ENCODE assay signal across 25 mouse cellular contexts in the genomic region with DNA sequence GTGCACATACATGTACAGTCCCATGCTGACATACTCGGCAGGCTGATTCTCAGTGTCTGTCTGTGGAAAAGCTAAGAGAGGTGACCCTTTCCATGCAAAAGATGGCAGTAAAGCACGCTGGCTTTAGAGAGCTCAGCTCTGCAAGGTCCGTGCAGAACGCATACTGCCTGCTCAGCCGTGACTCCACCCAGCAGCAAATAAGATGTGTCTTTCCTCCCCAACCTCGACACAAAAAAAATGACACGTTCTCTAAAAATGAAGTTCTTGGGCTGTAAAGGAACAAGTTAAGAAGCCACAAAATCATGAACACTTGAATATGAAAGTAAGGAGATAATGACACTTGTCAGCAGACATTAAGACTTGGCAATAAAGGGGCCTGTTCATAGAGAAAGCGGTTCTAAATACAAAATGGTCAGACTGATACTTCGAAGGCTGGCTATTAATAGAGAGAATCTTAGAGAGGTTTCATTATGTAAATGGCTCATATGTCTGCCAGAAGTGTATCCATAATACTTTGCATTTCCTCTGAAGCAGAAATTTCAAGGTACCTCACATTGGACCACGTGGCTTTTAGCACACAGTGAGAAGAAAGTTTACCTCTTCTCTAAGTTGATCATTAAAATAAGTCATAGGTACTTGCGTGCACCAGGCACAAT.
"Had no signal": no experiment of that assay in that cellular context is flagged by ENCODE, and none has a peak within 500 bp of the region (broad histone marks: within the 10 kb centered on the region; RNA-seq: fewer than 3 reads in every experiment).

No protein-coding gene starts in this region.

- H3K4me2 ChIP-seq: embryonic facial prominence, embryonic 12.5 days; embryonic facial prominence, embryonic 13.5 days; embryonic facial prominence, embryonic 15.5 days; forebrain, embryonic 12.5 days; forebrain, embryonic 13.5 days; forebrain, embryonic 15.5 days had no signal

- H3K9me3 ChIP-seq: embryonic facial prominence, embryonic 12.5 days; embryonic facial prominence, embryonic 15.5 days; forebrain, embryonic 12.5 days; forebrain, embryonic 13.5 days; forebrain, embryonic 15.5 days had no signal

- H3K4me1 ChIP-seq: embryonic facial prominence, embryonic 10.5 days; embryonic facial prominence, embryonic 12.5 days; embryonic facial prominence, embryonic 13.5 days; forebrain, embryonic 10.5 days; forebrain, embryonic 12.5 days had no signal

- DNase-seq: cerebellum, adult 8-10 months; cerebellum, adult 9-10 months; cerebellum, adult 9-11 months; cerebellum, postnatal 10 days; cerebellum, postnatal 14 days; cerebellum, postnatal 25 days; cerebellum, postnatal 36 days; embryo, embryonic 11 days; forebrain, postnatal 0 days; gastrocnemius, adult 2 months; gastrocnemius, postnatal 10 days; gastrocnemius, postnatal 14 days; gastrocnemius, postnatal 25 days; gastrocnemius, postnatal 36 days; heart, adult 18-20 months; heart, adult 2 months had no signal

- H3K9ac ChIP-seq: embryonic facial prominence, embryonic 12.5 days; embryonic facial prominence, embryonic 13.5 days; embryonic facial prominence, embryonic 15.5 days; forebrain, embryonic 12.5 days; forebrain, embryonic 13.5 days; forebrain, embryonic 15.5 days; forebrain, postnatal 0 days had no signal

- H3K27ac ChIP-seq: embryonic facial prominence, embryonic 10.5 days; embryonic facial prominence, embryonic 13.5 days; embryonic facial prominence, embryonic 15.5 days; forebrain, embryonic 10.5 days; forebrain, embryonic 12.5 days; forebrain, embryonic 13.5 days; forebrain, embryonic 15.5 days; gastrocnemius, adult 2 months; heart, adult 2 months had no signal

- H3K27me3 ChIP-seq: embryonic facial prominence, embryonic 12.5 days; embryonic facial prominence, embryonic 13.5 days; embryonic facial prominence, embryonic 15.5 days; forebrain, embryonic 12.5 days; forebrain, embryonic 13.5 days; forebrain, embryonic 15.5 days had no signal

- H3K4me3 ChIP-seq: embryonic facial prominence, embryonic 10.5 days; embryonic facial prominence, embryonic 12.5 days; embryonic facial prominence, embryonic 13.5 days; embryonic facial prominence, embryonic 15.5 days; erythroblast, embryonic 14.5 days; forebrain, embryonic 10.5 days; forebrain, embryonic 12.5 days; forebrain, embryonic 13.5 days; forebrain, embryonic 15.5 days; gastrocnemius, adult 2 months; heart, adult 2 months had no signal

- H3K36me3 ChIP-seq: embryonic facial prominence, embryonic 10.5 days; embryonic facial prominence, embryonic 12.5 days; embryonic facial prominence, embryonic 15.5 days; forebrain, embryonic 10.5 days; forebrain, embryonic 12.5 days; forebrain, embryonic 15.5 days had no signal
